Mouse (Mus musculus) testis, adult 2 months (tissue): Measurements from ENCODE around the gene Tex2.

ENCODE experiments used
- CTCF ChIP-seq: fragments of 200-500 bp; IDR thresholded peaks from 2 replicates; pipeline ENCODE4 v1.5.1; 2012; ENCODE audit warnings: low read depth, mild to moderate bottlenecking, inconsistent platforms, low read length, moderate library complexity; ENCODE audit not compliant: control insufficient read depth, insufficient read depth, insufficient replicate concordance
- POLR2A ChIP-seq: fragments of 200-500 bp; IDR thresholded peaks from 2 replicates; pipeline ENCODE4 v1.6.1; 2012; ENCODE audit warnings: low read depth, mild to moderate bottlenecking, inconsistent platforms, low read length, moderate library complexity; ENCODE audit not compliant: control insufficient read depth

- no peak for TF ChIP-seq CTCF
- TF ChIP-seq POLR2A: no peak
Observed at GRCm38 (mm10) chr11:106562707-106563106, 50.5 kb downstream of the Tex2 start.
